Mouse (Mus musculus) cortical plate, adult 2 months (tissue): ENCODE measurements at regions not wholly inside any gene's neighbourhood (a gene's known extent, or its start where the extent isn't known, plus 50 kb on each side); places are given as distances from the start of the nearest gene placed in this dataset.

ENCODE experiments used
- CTCF ChIP-seq: fragments of 200-500 bp; IDR thresholded peaks from 2 replicates; pipeline ENCODE4 v1.5.1; 2011; ENCODE audit warnings: mild to moderate bottlenecking, control low read depth, low read length; ENCODE audit not compliant: insufficient read depth; ENCODE audit errors: extremely low read depth
- POLR2A ChIP-seq: fragments of 200-500 bp; IDR thresholded peaks from 2 replicates; pipeline ENCODE4 v1.6.1; 2011; ENCODE audit warnings: mild to moderate bottlenecking, low read length, control low read depth; ENCODE audit not compliant: insufficient read depth; ENCODE audit errors: extremely low read depth

- TF ChIP-seq POLR2A = no peak
- TF ChIP-seq CTCF = peak; percentile 49; the same call in 1 of the 2 replicates
These were observed 1167.2 kb upstream of the Celf2 start for GRCm38 (mm10) chr2:8676546-8676945.
